Mouse (Mus musculus) brain, adult 10 weeks (tissue): ENCODE results near the gene Hykk. TPM values are rescaled to one million over a fixed set of nuclear protein-coding genes. Genes with fewer than 3 reads are reported as not detected.

ENCODE experiments used
- polyA plus RNA-seq: library from polyadenylated mRNA; stranded (reverse); fragments of 350-450 nt; fragmentation: Illumina TruSeq; extraction: RNeasy Lipid Tissue Mini Kit (QIAGEN cat#74804); gene quantifications from one replicate; pipeline ENCODE4 v1.2.3, GENCODE M21; 2015; ENCODE audit warnings: low read depth, low replicate concordance

The Hykk gene
- polyA plus RNA-seq: 1.5 TPM

GRCm38 (mm10) chr9:54917010-54917677 is at the start of gene Hykk:
Gene Hykk (plus strand): TSS chr9:54917283.

GRCm38 (mm10) chr9:54950575-54951321 is 33.7 kb downstream of the Hykk start, which contains the start of the genes Psma4 and AY074887:
Gene Psma4 (plus strand): TSS chr9:54950790.
Gene AY074887 (minus strand): TSS chr9:54950998.

GRCm38 (mm10) chr9:54980674-54981073 is 63.6 kb downstream of the Hykk start, which contains the start of gene Chrna5:
Gene Chrna5 (plus strand): TSS chr9:54980880.

Other genes with a start within 250 kb of the Hykk start
- gene Dnaja4, start 218.4 kb upstream of the Hykk start, polyA plus RNA-seq: 51.2 TPM
- gene Wdr61, start 182.8 kb upstream of the Hykk start, polyA plus RNA-seq: 86.9 TPM
- gene Crabp1, start 152.5 kb upstream of the Hykk start, polyA plus RNA-seq: 3.5 TPM
- gene Ireb2, start 53.5 kb upstream of the Hykk start, polyA plus RNA-seq: 34.8 TPM
- 197 TPM for gene Psma4, start 33.5 kb downstream of the Hykk start, polyA plus RNA-seq
- not detected for gene AY074887, start 33.7 kb downstream of the Hykk start, polyA plus RNA-seq
- 3.2 TPM for gene Chrna5, start 63.6 kb downstream of the Hykk start, polyA plus RNA-seq
- 1.5 TPM for gene Chrna3, start 109.3 kb downstream of the Hykk start, polyA plus RNA-seq
- 0.68 TPM for gene Chrnb4, start 131.5 kb downstream of the Hykk start, polyA plus RNA-seq
- 83.5 TPM for gene Ube2q2, start 231.6 kb downstream of the Hykk start, polyA plus RNA-seq